8 mouse cellular contexts compared by ENCODE assay signal in the genomic region with DNA sequence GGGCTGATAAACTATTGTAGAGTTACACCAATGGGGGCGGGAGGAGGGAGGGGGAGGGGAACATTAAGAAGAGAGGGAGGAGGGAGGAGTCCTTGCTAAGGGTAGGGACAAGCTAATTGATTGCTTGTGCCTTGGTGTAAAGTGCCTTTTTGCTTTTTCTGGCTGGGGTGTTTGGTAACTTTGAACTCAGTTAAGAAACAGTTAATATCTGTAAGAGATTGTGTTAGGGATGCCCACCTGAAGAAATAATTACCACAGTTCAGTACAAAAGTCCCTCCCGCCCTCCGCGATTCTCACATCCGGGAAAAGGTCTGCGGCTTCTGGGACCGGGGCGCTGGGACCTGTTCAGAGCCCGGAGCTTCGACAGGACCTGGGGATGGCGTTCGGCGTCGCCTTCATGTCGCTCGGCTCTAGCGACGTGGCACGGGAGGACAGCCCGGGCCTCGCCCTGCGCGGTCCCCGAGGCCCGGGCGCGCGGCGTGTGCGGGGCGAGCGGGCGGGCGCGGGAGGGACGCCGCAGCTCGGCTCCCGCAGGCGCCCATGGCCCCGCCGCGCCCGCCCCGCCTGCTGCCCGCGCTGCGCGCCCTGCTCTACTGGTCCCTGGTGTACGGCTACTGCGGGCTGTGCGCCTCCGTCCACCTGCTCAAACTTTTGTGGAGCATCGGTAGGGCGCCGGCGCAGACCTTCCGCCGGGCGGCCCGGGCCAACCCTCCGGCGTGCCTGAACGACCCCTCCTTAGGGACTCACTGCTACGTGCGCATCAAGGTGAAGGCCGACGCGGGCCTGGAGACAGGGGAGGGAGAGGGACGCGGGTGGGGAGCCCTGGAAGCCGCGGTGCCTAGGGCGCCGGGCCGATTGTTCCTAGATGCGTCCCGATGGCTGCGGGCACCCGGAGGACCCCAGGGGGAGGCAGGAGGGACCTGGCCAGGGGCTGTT. TPM values are rescaled to one million over a fixed set of nuclear protein-coding genes. Genes with fewer than 3 reads are reported as not detected.
A peak's percentile ranks its signal among the peaks of the same experiment; 100 is the strongest.
DNase-seq lines count a peak whose midpoint lies in the region; ATAC-seq lines count a peak whose summit lies in the region.

No protein-coding gene starts in this region.

- under 1% methylated on average over 74 of the region's 80 CpGs for WGBS in forebrain, embryonic 15.5 days
- under 1% methylated on average over 63 of the region's 80 CpGs for WGBS in intestine, embryonic 16.5 days
- under 1% methylated on average over 75 of the region's 80 CpGs for WGBS in lung, embryonic 16.5 days

- peaks cover 18% of the 10 kb centered on the region for H3K4me1 ChIP-seq in forebrain, embryonic 15.5 days
- peaks cover 8% of the 10 kb centered on the region; the same call in 1 of the 2 replicates for H3K4me1 ChIP-seq in intestine, embryonic 16.5 days (ENCODE audit: control insufficient read depth, insufficient read depth, low read length)
- H3K4me1 ChIP-seq in lung, embryonic 16.5 days (replicated peaks; ENCODE audit: control insufficient read depth, insufficient read depth, low read length), result peaks cover 7% of the 10 kb centered on the region

- H3K27ac ChIP-seq in forebrain, embryonic 15.5 days (replicated peaks), result peak overlapping the region; percentile 31; the same call in 1 of the 2 replicates
- H3K27ac ChIP-seq in intestine, embryonic 16.5 days (ENCODE audit: low read length), result no peak overlapping the region
- H3K27ac ChIP-seq in lung, embryonic 16.5 days (ENCODE audit: low read length), result no peak overlapping the region

- no peaks in the 10 kb centered on the region for H3K9me3 ChIP-seq in forebrain, embryonic 15.5 days
- no peaks in the 10 kb centered on the region for H3K9me3 ChIP-seq in intestine, embryonic 16.5 days (ENCODE audit: control insufficient read depth, low read length)
- H3K9me3 ChIP-seq in lung, embryonic 16.5 days (ENCODE audit: control insufficient read depth, low read length), result no peaks in the 10 kb centered on the region

- peak overlapping the region; percentile 97 for H3K4me2 ChIP-seq in forebrain, embryonic 15.5 days (replicated peaks)
- H3K4me2 ChIP-seq in intestine, embryonic 16.5 days (ENCODE audit: low read depth, low read length), result peak overlapping the region; percentile 99
- peak overlapping the region; percentile 97 for H3K4me2 ChIP-seq in lung, embryonic 16.5 days (ENCODE audit: low read depth, low read length)

- DNase-seq in ovary, postnatal 36 days (ENCODE audit: low spot score), result peak; percentile 35
- DNase-seq in ovary, postnatal 10 days (ENCODE audit: low spot score), result no peak
- DNase-seq in right cerebral cortex, postnatal 36 days (ENCODE audit: low spot score in 2 of 2), result peak; percentile 29 to 31
- DNase-seq in ovary, postnatal 14 days (ENCODE audit: low spot score), result no peak

- peak; percentile 80 for ATAC-seq in cerebellum, adult (ENCODE audit: insufficient number of reproducible peaks, low FRiP score, low TSS enrichment)
- ATAC-seq in forebrain, embryonic 15.5 days (replicated peaks), result peak; percentile 81
- ATAC-seq in intestine, embryonic 16.5 days, result peak; percentile 79
- ATAC-seq in lung, embryonic 16.5 days (ENCODE audit: low read depth), result peak; percentile 84

- H3K4me3 ChIP-seq in forebrain, embryonic 15.5 days, result peak overlapping the region; percentile 63
- peak overlapping the region; percentile 63 for H3K4me3 ChIP-seq in intestine, embryonic 16.5 days (ENCODE audit: low read length)
- peak overlapping the region; percentile 63 for H3K4me3 ChIP-seq in lung, embryonic 16.5 days (ENCODE audit: low read length)

- peak overlapping the region; percentile 59 for H3K9ac ChIP-seq in forebrain, embryonic 15.5 days (replicated peaks)
- H3K9ac ChIP-seq in intestine, embryonic 16.5 days (ENCODE audit: low read depth, low read length), result peak overlapping the region; percentile 69
- peak overlapping the region; percentile 69 for H3K9ac ChIP-seq in lung, embryonic 16.5 days (ENCODE audit: low read length)

- no peaks in the 10 kb centered on the region for H3K36me3 ChIP-seq in forebrain, embryonic 15.5 days
- H3K36me3 ChIP-seq in intestine, embryonic 16.5 days (ENCODE audit: control insufficient read depth, insufficient read depth, low read length), result no peaks in the 10 kb centered on the region
- H3K36me3 ChIP-seq in lung, embryonic 16.5 days (ENCODE audit: control insufficient read depth, insufficient read depth, low read length), result no peaks in the 10 kb centered on the region

- peaks cover 7% of the 10 kb centered on the region for H3K27me3 ChIP-seq in forebrain, embryonic 15.5 days
- H3K27me3 ChIP-seq in intestine, embryonic 16.5 days (replicated peaks; ENCODE audit: control insufficient read depth, insufficient read depth, low read length), result peaks cover 11% of the 10 kb centered on the region; the same call in 1 of the 2 replicates
- peaks cover 24% of the 10 kb centered on the region for H3K27me3 ChIP-seq in lung, embryonic 16.5 days (ENCODE audit: control insufficient read depth, insufficient read depth, low read depth, low read length)

RNA-seq across cellular contexts. Expression of gene Ephx4, which starts 0.7 kb away (rescaled TPM):
- 6.0 and 7.4 TPM in 2 replicates for polyA plus RNA-seq in forebrain, embryonic 15.5 days (2015; fragmentation: Nextera tagmentation; extraction: Ambion mirVana)
- 0.21 and 0.50 TPM in 2 replicates for polyA plus RNA-seq in intestine, embryonic 16.5 days (2015; fragmentation: Nextera tagmentation; extraction: Ambion mirVana)
- polyA plus RNA-seq in lung, embryonic 16.5 days (2015; fragmentation: Nextera tagmentation; extraction: Ambion mirVana), result 1.8 and 1.9 TPM in 2 replicates

RNA-seq across cellular contexts. Expression of gene Lpcat2b, which starts 28.1 kb away (rescaled TPM):
- not detected in 2 replicates for polyA plus RNA-seq in forebrain, embryonic 15.5 days (2015; fragmentation: Nextera tagmentation; extraction: Ambion mirVana)
- polyA plus RNA-seq in intestine, embryonic 16.5 days (2015; fragmentation: Nextera tagmentation; extraction: Ambion mirVana), result not detected in 2 replicates
- not detected in 2 replicates for polyA plus RNA-seq in lung, embryonic 16.5 days (2015; fragmentation: Nextera tagmentation; extraction: Ambion mirVana)

RNA-seq across cellular contexts. Expression of gene Btbd8, which starts 34.5 kb away (rescaled TPM):
- 24.4 and 25.1 TPM in 2 replicates for polyA plus RNA-seq in forebrain, embryonic 15.5 days (2015; fragmentation: Nextera tagmentation; extraction: Ambion mirVana)
- polyA plus RNA-seq in intestine, embryonic 16.5 days (2015; fragmentation: Nextera tagmentation; extraction: Ambion mirVana), result 2.7 and 2.8 TPM in 2 replicates
- polyA plus RNA-seq in lung, embryonic 16.5 days (2015; fragmentation: Nextera tagmentation; extraction: Ambion mirVana), result 3.7 and 4.3 TPM in 2 replicates

Comparison
In these comparisons a context has a peak if more than half of its experiments do, and no peak if none do; other contexts are left out.
1. DNase-seq: peak in ovary, postnatal 36 days (single experiment) and right cerebral cortex, postnatal 36 days (2 of 2); none in ovary, postnatal 10 days (single experiment) and ovary, postnatal 14 days (single experiment).
2. Peak in every context shown above with its lines, with median percentiles within 50 percentile points of each other: ATAC-seq, H3K4me2 ChIP-seq, H3K4me3 ChIP-seq and H3K9ac ChIP-seq.